Mouse (Mus musculus): Measurements from ENCODE around the gene Ffar1. TPM values are rescaled to one million over a fixed set of nuclear protein-coding genes. Genes with fewer than 3 reads are reported as not detected.
A peak's percentile ranks its signal among the peaks of the same experiment; 100 is the strongest.

The Ffar1 gene
- total and polyA plus RNA-seq, 2 experiments from 2014 or later = not detected

DNA sequence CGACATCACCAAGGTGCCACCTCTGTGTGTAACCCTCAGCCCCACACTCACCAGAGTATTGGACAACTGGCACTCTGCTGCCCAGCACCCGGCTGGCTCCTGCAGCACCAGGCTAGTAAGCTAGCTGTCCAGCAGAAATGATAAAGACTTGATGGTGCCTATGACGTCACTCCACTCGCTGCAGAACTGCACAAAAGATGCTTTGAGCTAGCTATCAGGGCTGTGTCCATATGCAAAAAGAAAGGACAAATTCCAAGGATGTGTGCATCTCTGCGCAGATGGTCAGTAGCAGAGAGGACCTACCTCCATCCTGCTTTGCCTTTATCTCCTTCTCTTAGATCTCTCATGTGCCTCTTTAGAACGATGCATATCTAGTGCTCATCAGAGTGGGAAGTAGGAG lies 5.3 kb downstream of the Ffar1 start, which contains the start of gene Ffar3:
TSS of gene Ffar3 (minus strand) at position 101 of the 400 bp plus-strand sequence.
- DNase-seq (no peak), ATAC-seq (no peak)
- H3K9me3 ChIP-seq (ENCODE audit: low read length) = no peaks in the 10 kb centered on the region
- no peaks in the 10 kb centered on the region for H3K36me3 ChIP-seq (ENCODE audit: insufficient read depth)
- no peak within 1 kb of the TSS for H3K9ac ChIP-seq
- H3K4me2 ChIP-seq (ENCODE audit: low read depth) = no peak within 1 kb of the TSS
- no peaks in the 10 kb centered on the region for H3K27me3 ChIP-seq (ENCODE audit: insufficient read depth, low read length)
- no peak within 1 kb of the TSS for H3K27ac ChIP-seq (ENCODE audit: low read depth, low read length)
- no peak within 1 kb of the TSS for H3K4me3 ChIP-seq (ENCODE audit: low read depth, low read length)
- TF ChIP-seq CTCF (IDR thresholded peaks at IDR 0.05; ENCODE audit: low read depth) = no peak
- H3K4me1 ChIP-seq (ENCODE audit: insufficient read depth) = no peaks in the 10 kb centered on the region
- 84% methylated on average over 6 of the region's 6 CpGs for WGBS

GRCm38 (mm10) chr7:30851421-30851820 lies 9.9 kb downstream of the Ffar1 start:
- no peaks in the 10 kb centered on the region for H3K36me3 ChIP-seq (ENCODE audit: insufficient read depth)
- H3K27ac ChIP-seq (ENCODE audit: low read depth, low read length) = no peak overlapping the region
- TF ChIP-seq CTCF (IDR thresholded peaks at IDR 0.05; ENCODE audit: low read depth) = no peak
- H3K9me3 ChIP-seq (ENCODE audit: low read length) = no peaks in the 10 kb centered on the region
- H3K9ac ChIP-seq = no peak overlapping the region
- WGBS = 85% methylated on average over 1 of the region's 1 CpGs
- H3K4me1 ChIP-seq (ENCODE audit: insufficient read depth) = no peaks in the 10 kb centered on the region
- no peak for ATAC-seq
- no peaks in the 10 kb centered on the region for H3K27me3 ChIP-seq (ENCODE audit: insufficient read depth, low read length)
- no peak for DNase-seq
- no peak overlapping the region for H3K4me3 ChIP-seq (ENCODE audit: low read depth, low read length)
- H3K4me2 ChIP-seq (ENCODE audit: low read depth) = no peak overlapping the region

DNA sequence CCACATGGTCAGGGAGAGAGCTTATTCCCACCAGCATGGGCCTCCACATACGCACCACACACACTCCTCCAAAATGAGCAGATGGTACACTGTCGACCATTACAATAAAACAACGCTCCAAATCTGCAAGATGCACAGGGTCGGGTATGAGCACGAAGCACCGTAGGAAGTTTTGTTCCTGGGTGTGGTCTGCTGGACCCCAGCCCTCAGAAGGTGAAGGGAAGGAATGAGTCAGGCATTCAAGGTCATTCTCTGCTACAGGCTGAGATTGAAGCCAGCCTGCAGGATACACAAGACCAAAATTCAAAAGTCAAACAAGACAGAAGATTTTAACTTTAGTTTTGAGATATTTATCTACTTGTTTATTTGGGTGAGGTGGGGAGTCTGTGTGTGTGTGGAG lies 13.4 kb downstream of the Ffar1 start:
- TF ChIP-seq CTCF (IDR thresholded peaks at IDR 0.05; ENCODE audit: low read depth) = no peak
- no peak overlapping the region for H3K27ac ChIP-seq (ENCODE audit: low read depth, low read length)
- H3K9me3 ChIP-seq (ENCODE audit: low read length) = no peaks in the 10 kb centered on the region
- no peak for DNase-seq
- no peak for ATAC-seq
- 71% methylated on average over 6 of the region's 6 CpGs for WGBS
- H3K4me2 ChIP-seq (ENCODE audit: low read depth) = no peak overlapping the region
- no peaks in the 10 kb centered on the region for H3K36me3 ChIP-seq (ENCODE audit: insufficient read depth)
- no peaks in the 10 kb centered on the region for H3K4me1 ChIP-seq (ENCODE audit: insufficient read depth)
- no peak overlapping the region for H3K9ac ChIP-seq
- no peak overlapping the region for H3K4me3 ChIP-seq (ENCODE audit: low read depth, low read length)
- no peaks in the 10 kb centered on the region for H3K27me3 ChIP-seq (ENCODE audit: insufficient read depth, low read length)

GRCm38 (mm10) chr7:30847386-30847785 lies 14.0 kb downstream of the Ffar1 start:
- TF ChIP-seq CTCF (IDR thresholded peaks at IDR 0.05; ENCODE audit: low read depth) = no peak
- WGBS = 68% methylated on average over 5 of the region's 5 CpGs

GRCm38 (mm10) chr7:30846505-30847053 lies 14.8 kb downstream of the Ffar1 start:
- DNase-seq = no peak
- no peak overlapping the region for H3K4me3 ChIP-seq (ENCODE audit: low read depth, low read length)
- no peak overlapping the region for H3K9ac ChIP-seq
- no peak for TF ChIP-seq CTCF (IDR thresholded peaks at IDR 0.05; ENCODE audit: low read depth)
- H3K4me2 ChIP-seq (ENCODE audit: low read depth) = no peak overlapping the region
- WGBS = 84% methylated on average over 2 of the region's 2 CpGs
- H3K27me3 ChIP-seq (ENCODE audit: insufficient read depth, low read length) = no peaks in the 10 kb centered on the region
- H3K9me3 ChIP-seq (ENCODE audit: low read length) = no peaks in the 10 kb centered on the region
- no peak for ATAC-seq
- H3K36me3 ChIP-seq (ENCODE audit: insufficient read depth) = no peaks in the 10 kb centered on the region
- H3K4me1 ChIP-seq (ENCODE audit: insufficient read depth) = no peaks in the 10 kb centered on the region
- no peak overlapping the region for H3K27ac ChIP-seq (ENCODE audit: low read depth, low read length)

More at GRCm38 (mm10) chr7:30847386-30847785, 14.0 kb downstream of the Ffar1 start:
- Histone ChIP-seq H3K9ac (no peak overlapping the region), H3K4me2 (ENCODE audit: low read depth) (no peak overlapping the region), H3K27me3 (ENCODE audit: insufficient read depth, low read length) (no peaks in the 10 kb centered on the region), H3K27ac (ENCODE audit: low read depth, low read length) (no peak overlapping the region), H3K9me3 (ENCODE audit: low read length) (no peaks in the 10 kb centered on the region), H3K4me1 (ENCODE audit: insufficient read depth) (no peaks in the 10 kb centered on the region), H3K36me3 (ENCODE audit: insufficient read depth) (no peaks in the 10 kb centered on the region), H3K4me3 (ENCODE audit: low read depth, low read length) (no peak overlapping the region)
- ATAC-seq (no peak), DNase-seq (no peak)

- H3K27me3 ChIP-seq (ENCODE audit: insufficient read depth, low read length) = no peaks in the 10 kb centered on the region
- WGBS = 40% methylated on average over 7 of the region's 7 CpGs
- TF ChIP-seq CTCF (IDR thresholded peaks at IDR 0.05; ENCODE audit: low read depth) = no peak
- H3K4me3 ChIP-seq (ENCODE audit: low read depth, low read length) = no peak overlapping the region
- H3K9me3 ChIP-seq (ENCODE audit: low read length) = no peaks in the 10 kb centered on the region
- no peak overlapping the region for H3K4me2 ChIP-seq (ENCODE audit: low read depth)
- ATAC-seq (peak; percentile 61; the same call in 1 of the 2 replicates), DNase-seq (peak; percentile 6)
- no peak overlapping the region for H3K9ac ChIP-seq
- H3K27ac ChIP-seq (ENCODE audit: low read depth, low read length) = peak overlapping the region; percentile 57; the same call in 1 of the 2 replicates
- no peaks in the 10 kb centered on the region for H3K4me1 ChIP-seq (ENCODE audit: insufficient read depth)
- no peaks in the 10 kb centered on the region for H3K36me3 ChIP-seq (ENCODE audit: insufficient read depth)
These were observed 16.6 kb downstream of the Ffar1 start for GRCm38 (mm10) chr7:30844676-30845297.

GRCm38 (mm10) chr7:30842092-30842491 lies 19.3 kb downstream of the Ffar1 start:
- no peaks in the 10 kb centered on the region for H3K27me3 ChIP-seq (ENCODE audit: insufficient read depth, low read length)
- no peak for TF ChIP-seq CTCF (IDR thresholded peaks at IDR 0.05; ENCODE audit: low read depth)
- H3K9ac ChIP-seq = no peak overlapping the region
- no peak overlapping the region for H3K4me2 ChIP-seq (ENCODE audit: low read depth)
- DNase-seq (no peak), ATAC-seq (no peak)
- H3K9me3 ChIP-seq (ENCODE audit: low read length) = no peaks in the 10 kb centered on the region
- no peak overlapping the region for H3K4me3 ChIP-seq (ENCODE audit: low read depth, low read length)
- H3K4me1 ChIP-seq (ENCODE audit: insufficient read depth) = no peaks in the 10 kb centered on the region
- H3K27ac ChIP-seq (ENCODE audit: low read depth, low read length) = no peak overlapping the region
- WGBS = 91% methylated on average over 5 of the region's 5 CpGs
- H3K36me3 ChIP-seq (ENCODE audit: insufficient read depth) = no peaks in the 10 kb centered on the region
